Mouse (Mus musculus): ENCODE results near the gene Ankrd10. TPM values are rescaled to one million over a fixed set of nuclear protein-coding genes. Genes with fewer than 3 reads are reported as not detected.
A peak's percentile ranks its signal among the peaks of the same experiment; 100 is the strongest.
"Not testable (repeated sequence)": the region's sequence is repeated elsewhere in the genome, so short reads cannot be mapped to it uniquely, and the experiment has no call there.

Gene Ankrd10
- 10 to 100 TPM; 71.3 to 83.5 TPM for polyA plus RNA-seq (2017; shearing (Covaris generic))

- ATAC-seq, result peak; percentile 88
Observed at GRCm38 (mm10) chr8:11635611-11636081, at the start of gene Ankrd10. Gene Ankrd10, minus strand, starts transcription at chr8:11635757.

GRCm38 (mm10) chr8:11684558-11684957 lies 49.0 kb upstream of the Ankrd10 start:
- no peak for ATAC-seq

- ATAC-seq, result no peak
Observed at GRCm38 (mm10) chr8:11668308-11668707, 32.8 kb upstream of the Ankrd10 start.

- ATAC-seq, result not testable (repeated sequence)
Observed at GRCm38 (mm10) chr8:11666023-11666716, 30.6 kb upstream of the Ankrd10 start.

- ATAC-seq, result no peak
Observed at GRCm38 (mm10) chr8:11661969-11662368, 26.4 kb upstream of the Ankrd10 start.

- no peak for ATAC-seq
Observed at GRCm38 (mm10) chr8:11650021-11650420, 14.5 kb upstream of the Ankrd10 start.

GRCm38 (mm10) chr8:11643123-11643522 lies 7.6 kb upstream of the Ankrd10 start:
- no peak for ATAC-seq

DNA sequence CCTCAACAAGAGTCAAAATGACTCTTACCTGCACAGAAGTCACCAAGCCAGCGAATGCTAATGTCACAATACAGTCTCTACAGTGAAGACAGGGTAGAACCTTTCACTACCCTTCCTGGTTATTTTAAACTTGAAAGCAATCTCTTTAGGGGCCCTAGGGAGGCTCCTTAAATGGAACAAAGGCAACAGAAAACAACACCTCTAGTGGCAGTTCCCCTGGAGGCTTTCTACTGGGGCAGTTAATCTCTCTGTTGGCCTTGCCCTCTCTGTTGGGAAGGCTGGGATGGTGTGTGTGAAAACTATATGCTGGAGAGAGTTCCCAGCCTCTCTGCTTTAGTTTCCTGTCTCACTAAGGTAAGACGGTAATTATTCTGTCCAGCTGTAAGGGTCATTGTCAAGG lies 5.0 kb upstream of the Ankrd10 start:
- ATAC-seq, result no peak

DNA sequence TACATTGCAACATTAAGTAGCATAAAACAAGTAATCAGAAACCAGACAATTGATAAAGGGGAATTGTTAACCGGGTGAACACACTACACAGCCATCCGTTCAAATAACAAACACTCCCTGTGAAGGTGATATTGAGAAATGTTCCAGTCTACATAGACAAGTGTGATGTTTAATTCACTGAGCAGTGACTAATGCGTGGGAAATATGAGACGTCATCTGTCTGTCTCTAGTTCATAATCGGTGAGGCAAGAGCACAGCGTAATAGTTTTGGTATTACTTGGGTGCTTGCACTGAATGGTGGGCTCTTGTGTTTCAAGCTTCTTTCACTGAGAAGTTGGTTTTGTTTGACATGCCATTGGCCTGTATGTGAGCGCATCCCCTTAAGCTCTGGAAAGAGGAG lies 2.0 kb upstream of the Ankrd10 start:
- no peak for ATAC-seq

DNA sequence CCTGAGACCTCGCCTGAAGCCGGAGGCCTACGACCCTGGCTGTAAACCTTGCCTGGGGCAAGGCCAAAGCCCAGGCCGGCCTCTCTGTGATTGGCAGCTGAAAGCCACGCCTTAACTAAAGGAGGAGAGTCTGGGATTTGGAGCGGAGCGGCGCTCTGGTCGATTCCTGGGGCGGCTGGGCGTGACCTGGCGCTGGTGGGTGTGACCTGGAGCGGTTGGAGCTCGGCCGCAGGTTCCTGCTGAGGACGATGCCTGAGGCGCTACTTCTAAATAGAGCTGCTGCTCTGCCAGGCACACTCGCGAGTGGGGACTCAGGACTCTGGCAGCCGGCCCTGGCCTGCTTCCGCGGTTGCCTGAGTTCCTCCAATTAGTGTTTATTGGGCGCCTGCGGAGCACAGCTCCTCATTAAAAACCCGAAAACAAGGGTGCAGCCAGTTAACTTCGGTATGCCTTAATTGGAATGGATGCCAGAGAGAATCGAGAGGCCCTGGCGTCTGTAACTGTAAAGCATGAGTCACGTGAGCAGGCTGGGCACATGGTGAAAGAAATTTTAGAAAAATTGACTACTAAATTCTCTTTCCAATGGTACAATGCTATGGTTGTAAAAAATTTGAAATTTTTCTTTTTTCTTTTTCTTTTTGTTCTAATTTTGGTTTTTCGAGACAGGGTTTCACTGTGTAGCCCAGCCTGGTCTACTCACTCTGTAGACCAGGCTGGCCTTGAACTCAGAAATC lies 934 bp upstream of the Ankrd10 start:
- ATAC-seq, result peak; percentile 22

DNA sequence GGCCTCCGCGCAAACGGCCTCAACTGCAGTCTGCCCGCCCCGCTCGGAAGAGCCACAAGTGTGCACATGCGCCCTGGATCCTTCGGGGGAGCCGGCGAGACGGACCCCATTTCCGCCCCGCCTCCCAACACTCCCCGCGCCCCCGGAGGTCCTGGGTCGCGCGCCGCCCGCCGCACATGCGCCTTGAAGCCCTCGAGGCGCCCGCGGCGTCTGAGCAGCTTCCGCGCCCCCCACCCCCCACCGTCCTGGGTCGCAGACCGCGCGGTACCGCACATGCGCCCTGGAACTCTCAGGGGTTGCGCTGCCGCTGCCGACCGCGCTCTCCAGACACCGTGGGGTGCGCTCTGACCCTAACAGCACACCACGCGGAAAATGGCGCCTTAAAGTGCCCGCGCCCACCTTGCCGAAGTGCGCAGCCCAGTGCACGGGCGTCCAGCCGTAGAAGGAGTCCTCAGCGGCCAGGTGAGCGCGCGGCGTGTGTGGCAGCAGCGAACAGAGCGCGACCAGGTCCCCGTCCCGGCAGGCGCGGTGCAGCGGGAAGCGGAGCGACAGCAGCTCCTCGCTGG lies 462 bp downstream of the Ankrd10 start:
- ATAC-seq, result peak; percentile 57

DNA sequence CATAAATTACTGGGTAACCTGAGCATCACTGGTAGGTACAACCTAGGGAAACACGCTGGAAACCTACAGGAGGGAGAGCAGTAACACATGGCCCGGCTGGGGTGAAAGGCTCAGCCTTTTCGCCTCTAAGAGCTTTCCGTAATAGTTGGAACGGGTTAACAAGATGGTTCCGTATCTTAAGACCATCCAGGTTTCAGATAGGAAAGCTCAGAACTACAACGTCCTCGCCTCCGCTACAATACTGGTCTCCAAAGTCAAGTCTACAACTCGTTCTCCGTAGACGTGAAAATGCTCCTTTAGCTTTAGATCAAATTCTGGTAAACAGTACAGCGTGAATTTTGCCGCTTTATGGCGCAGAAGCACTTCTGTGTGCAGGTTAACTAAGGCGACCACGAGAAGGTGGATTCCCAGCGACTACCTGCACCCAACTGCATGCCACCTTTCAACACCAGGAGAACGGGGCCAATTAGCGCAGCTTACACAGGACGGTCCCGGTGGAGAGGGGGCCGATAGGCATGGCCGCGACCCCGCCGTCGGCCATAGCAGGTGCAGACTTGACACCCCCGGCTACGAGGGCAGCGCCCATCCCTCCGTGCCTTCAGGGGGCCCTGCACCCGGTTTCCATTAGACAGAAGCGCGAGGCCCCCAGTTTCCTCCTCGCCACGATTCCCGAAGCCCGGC lies 1.1 kb downstream of the Ankrd10 start:
- ATAC-seq, result peak; percentile 7

- no peak for ATAC-seq
Observed at GRCm38 (mm10) chr8:11633414-11633813, 2.1 kb downstream of the Ankrd10 start.

DNA sequence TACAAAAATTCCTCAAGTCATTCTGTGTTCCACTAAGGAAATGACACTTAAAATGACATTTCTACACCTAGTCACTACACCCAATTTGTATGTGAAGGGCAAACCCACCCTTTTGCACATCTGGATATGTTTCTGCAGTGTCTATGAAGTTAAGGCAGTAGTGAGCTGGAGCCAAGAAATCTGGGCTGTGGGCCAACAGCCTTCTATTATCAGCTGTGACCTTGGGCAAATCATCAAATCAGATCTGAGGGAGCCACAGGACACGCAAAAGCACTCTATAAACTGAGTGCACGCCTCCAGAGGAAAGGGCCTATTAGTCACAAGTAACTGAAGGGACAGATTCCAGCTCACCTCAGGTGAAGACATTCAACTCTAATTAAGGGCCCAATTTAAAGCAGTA lies 3.2 kb downstream of the Ankrd10 start:
- no peak for ATAC-seq

DNA sequence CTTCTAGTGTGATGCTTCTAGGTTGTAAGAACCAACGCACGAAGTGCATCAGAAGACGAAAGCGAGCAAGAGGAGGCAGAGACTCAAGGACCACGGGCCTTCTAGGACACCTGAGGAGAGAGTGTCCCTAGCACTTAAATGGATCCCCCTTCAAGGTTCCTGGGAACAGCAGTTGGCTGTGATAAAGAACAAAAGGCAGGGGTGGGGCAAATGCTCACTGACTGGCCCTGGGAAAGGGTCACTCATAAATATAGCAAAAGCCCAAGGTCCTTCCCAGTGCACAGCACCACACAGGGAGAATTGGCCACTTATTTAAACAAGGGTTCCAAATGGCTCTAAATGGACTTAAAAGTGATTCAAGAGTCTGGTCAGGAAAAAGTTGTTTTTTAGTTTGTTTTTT lies 6.4 kb downstream of the Ankrd10 start:
- no peak for ATAC-seq

- ATAC-seq, result no peak
Observed at GRCm38 (mm10) chr8:11628506-11629132, 6.9 kb downstream of the Ankrd10 start.

DNA sequence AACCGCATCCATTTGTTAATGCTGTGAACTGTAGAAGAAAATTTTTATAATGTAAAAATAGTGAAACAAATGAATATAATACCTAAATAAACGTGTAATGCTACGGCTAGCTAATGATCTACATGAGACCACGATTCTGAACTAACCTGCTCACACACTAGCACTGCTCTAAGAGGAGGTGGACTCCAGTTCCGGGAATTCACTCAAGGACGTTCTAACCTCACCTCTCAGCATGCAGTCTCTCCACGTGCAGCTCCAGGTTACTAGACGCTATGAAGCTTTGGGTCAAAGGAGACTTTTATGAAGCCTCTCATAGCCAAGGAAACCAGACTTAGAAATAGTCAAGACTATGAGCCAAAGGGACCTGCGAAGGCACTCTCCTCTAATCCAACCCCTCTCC lies 7.8 kb downstream of the Ankrd10 start:
- ATAC-seq, result no peak

DNA sequence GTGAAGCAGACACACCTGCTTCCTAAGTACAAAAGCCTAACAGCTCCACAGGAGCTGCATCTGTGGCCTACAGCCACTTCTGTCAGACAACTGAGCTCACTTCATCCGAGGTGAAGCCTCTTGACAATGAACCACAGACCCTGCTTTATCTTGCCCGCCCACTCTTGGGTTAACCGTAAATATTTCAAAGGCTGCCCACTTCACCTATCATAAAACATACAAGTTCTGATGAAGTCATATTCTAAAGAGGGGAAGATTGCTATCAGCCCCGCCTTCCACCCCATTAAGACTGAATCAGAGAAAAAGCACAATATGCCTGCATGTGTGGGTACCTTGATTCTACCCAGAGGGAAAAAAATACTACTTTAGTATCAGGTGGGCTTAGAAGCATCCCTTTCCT lies 10.5 kb downstream of the Ankrd10 start:
- peak; percentile 57 for ATAC-seq

- no peak for ATAC-seq
Observed at GRCm38 (mm10) chr8:11619091-11619490, 16.5 kb downstream of the Ankrd10 start.

GRCm38 (mm10) chr8:11618063-11618462 lies 17.5 kb downstream of the Ankrd10 start:
- no peak for ATAC-seq

DNA sequence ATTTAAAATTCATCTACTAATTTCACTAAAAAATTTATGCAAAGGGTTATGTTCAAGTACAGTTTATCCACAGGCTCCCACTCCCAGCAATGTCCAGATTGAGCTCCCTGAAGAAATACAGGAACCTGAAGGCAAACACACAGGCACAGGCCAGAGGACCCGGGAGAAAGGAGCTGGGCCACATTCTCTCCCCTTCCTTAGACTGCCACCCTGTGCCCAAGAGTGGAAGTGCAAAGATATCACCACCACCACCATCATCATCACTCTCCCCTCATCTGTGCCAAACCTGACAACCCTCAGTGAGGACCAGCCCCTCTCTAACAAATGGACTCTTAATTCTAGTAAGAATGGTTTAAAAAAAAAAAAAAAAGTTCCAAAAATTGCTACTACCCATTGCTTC lies 19.3 kb downstream of the Ankrd10 start:
- peak; percentile 75 for ATAC-seq

GRCm38 (mm10) chr8:11614126-11614835 lies 21.3 kb downstream of the Ankrd10 start:
- ATAC-seq, result no peak
